Mouse (Mus musculus): ENCODE data around the gene Kcnma1.

Kcnma1 gene

GRCm38 (mm10) chr14:23974685-23975084 is 39.6 kb downstream of the Kcnma1 start:
- no peak for DNase-seq (ENCODE audit: extremely low spot score, low spot score)

GRCm38 (mm10) chr14:23966471-23966870 is 47.8 kb downstream of the Kcnma1 start:
- DNase-seq (ENCODE audit: extremely low spot score, low spot score) = no peak

GRCm38 (mm10) chr14:23959061-23959460 is 55.2 kb downstream of the Kcnma1 start:
- DNase-seq (ENCODE audit: extremely low spot score, low spot score) = no peak

- DNase-seq (ENCODE audit: extremely low spot score, low spot score) = no peak
Observed at GRCm38 (mm10) chr14:23957270-23957669, 57.0 kb downstream of the Kcnma1 start.

- no peak for DNase-seq (ENCODE audit: extremely low spot score, low spot score)
Observed at GRCm38 (mm10) chr14:23943876-23944275, 70.4 kb downstream of the Kcnma1 start.

GRCm38 (mm10) chr14:23943152-23943551 is 71.1 kb downstream of the Kcnma1 start:
- DNase-seq (ENCODE audit: extremely low spot score, low spot score) = no peak

- no peak for DNase-seq (ENCODE audit: extremely low spot score, low spot score)
Observed at GRCm38 (mm10) chr14:23942103-23942502, 72.2 kb downstream of the Kcnma1 start.

- DNase-seq (ENCODE audit: extremely low spot score, low spot score) = no peak
Observed at GRCm38 (mm10) chr14:23935016-23935415, 79.3 kb downstream of the Kcnma1 start.

GRCm38 (mm10) chr14:23931671-23932071 is 82.6 kb downstream of the Kcnma1 start:
- DNase-seq (ENCODE audit: extremely low spot score, low spot score) = no peak

- no peak for DNase-seq (ENCODE audit: extremely low spot score, low spot score)
Observed at GRCm38 (mm10) chr14:23929168-23929567, 85.1 kb downstream of the Kcnma1 start.

GRCm38 (mm10) chr14:23923356-23923755 is 90.9 kb downstream of the Kcnma1 start:
- DNase-seq (ENCODE audit: extremely low spot score, low spot score) = no peak

GRCm38 (mm10) chr14:23922755-23923154 is 91.5 kb downstream of the Kcnma1 start:
- DNase-seq (ENCODE audit: extremely low spot score, low spot score) = no peak

- DNase-seq (ENCODE audit: extremely low spot score, low spot score) = no peak
Observed at GRCm38 (mm10) chr14:23911108-23911629, 103.1 kb downstream of the Kcnma1 start.

- no peak for DNase-seq (ENCODE audit: extremely low spot score, low spot score)
Observed at GRCm38 (mm10) chr14:23908564-23908963, 105.7 kb downstream of the Kcnma1 start.

- DNase-seq (ENCODE audit: extremely low spot score, low spot score) = peak; percentile 22
Observed at GRCm38 (mm10) chr14:23902636-23903279, 111.5 kb downstream of the Kcnma1 start.

- no peak for DNase-seq (ENCODE audit: extremely low spot score, low spot score)
Observed at GRCm38 (mm10) chr14:23899462-23899861, 114.8 kb downstream of the Kcnma1 start.

GRCm38 (mm10) chr14:23897815-23898214 is 116.5 kb downstream of the Kcnma1 start:
- DNase-seq (ENCODE audit: extremely low spot score, low spot score) = no peak

GRCm38 (mm10) chr14:23896036-23896435 is 118.3 kb downstream of the Kcnma1 start:
- no peak for DNase-seq (ENCODE audit: extremely low spot score, low spot score)

- no peak for DNase-seq (ENCODE audit: extremely low spot score, low spot score)
Observed at GRCm38 (mm10) chr14:23886112-23886511, 128.2 kb downstream of the Kcnma1 start.

- no peak for DNase-seq (ENCODE audit: extremely low spot score, low spot score)
Observed at GRCm38 (mm10) chr14:23885539-23885938, 128.8 kb downstream of the Kcnma1 start.

- no peak for DNase-seq (ENCODE audit: extremely low spot score, low spot score)
Observed at GRCm38 (mm10) chr14:23885071-23885470, 129.2 kb downstream of the Kcnma1 start.

- DNase-seq (ENCODE audit: extremely low spot score, low spot score) = no peak
Observed at GRCm38 (mm10) chr14:23882001-23882400, 132.3 kb downstream of the Kcnma1 start.

- no peak for DNase-seq (ENCODE audit: extremely low spot score, low spot score)
Observed at GRCm38 (mm10) chr14:23879331-23879730, 135.0 kb downstream of the Kcnma1 start.
